Mouse (Mus musculus) testis, postnatal 10 days (tissue): ENCODE results near the gene Defb5.
"Not testable (repeated sequence)": the region's sequence is repeated elsewhere in the genome, so short reads cannot be mapped to it uniquely, and the experiment has no call there.

ENCODE experiments used
- DNase-seq: peaks from one replicate; pipeline ENCODE4 v3.0.0; 2021; ENCODE audit warnings: low spot score

The Defb5 gene

GRCm38 (mm10) chr8:19247280-19247679 is at the start of gene Defb5:
TSS of gene Defb5 (plus strand) at chr8:19247580.
- no peak for DNase-seq

DNA sequence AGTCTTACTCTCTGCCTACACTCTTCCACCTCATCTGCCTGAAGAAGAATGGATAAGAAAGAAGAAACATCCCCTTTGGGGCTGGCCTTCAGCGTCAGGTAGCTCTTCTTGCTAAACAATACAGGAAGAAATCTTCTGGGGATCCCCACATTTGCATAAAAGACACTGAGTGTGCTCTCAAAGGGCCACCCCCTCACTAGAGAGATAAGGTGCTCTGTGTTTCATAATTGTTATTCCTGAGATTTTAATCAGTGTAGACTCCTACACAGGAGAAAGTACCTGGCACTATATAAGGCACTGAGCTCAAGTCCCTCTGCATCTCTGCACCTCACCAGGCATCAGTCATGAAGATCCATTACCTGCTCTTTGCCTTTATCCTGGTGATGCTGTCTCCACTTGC is 22.2 kb upstream of the Defb5 start, which contains the start of gene Defb6:
Gene Defb6 (plus strand): TSS at position 318 of the 400 bp plus-strand sequence.
- no peak for DNase-seq

GRCm38 (mm10) chr8:19238101-19238500 is 9.3 kb upstream of the Defb5 start:
- DNase-seq = no peak

DNA sequence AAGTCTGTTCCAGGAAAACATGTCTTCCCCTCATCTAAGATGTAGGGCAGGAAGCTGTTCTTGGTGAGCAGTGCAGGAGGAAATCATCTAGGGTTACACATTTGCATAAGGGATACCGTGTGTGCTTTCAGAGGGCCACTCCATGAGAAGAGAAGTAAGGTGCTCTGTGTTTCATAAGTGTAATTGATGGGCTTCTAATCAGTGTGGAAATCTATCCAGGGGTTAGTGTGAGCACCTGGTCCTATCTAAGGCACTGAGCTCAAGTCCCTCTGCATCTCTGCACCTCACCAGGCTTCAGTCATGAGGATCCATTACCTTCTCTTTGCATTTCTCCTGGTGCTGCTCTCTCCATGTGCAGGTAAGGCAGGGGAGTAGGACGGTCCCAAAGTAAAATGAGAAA is 7.8 kb upstream of the Defb5 start, which contains the start of gene Defb46:
Gene Defb46 (plus strand): TSS at position 301 of the 400 bp plus-strand sequence.
- no peak for DNase-seq

GRCm38 (mm10) chr8:19258136-19258535 is 10.8 kb downstream of the Defb5 start:
- no peak for DNase-seq

DNA sequence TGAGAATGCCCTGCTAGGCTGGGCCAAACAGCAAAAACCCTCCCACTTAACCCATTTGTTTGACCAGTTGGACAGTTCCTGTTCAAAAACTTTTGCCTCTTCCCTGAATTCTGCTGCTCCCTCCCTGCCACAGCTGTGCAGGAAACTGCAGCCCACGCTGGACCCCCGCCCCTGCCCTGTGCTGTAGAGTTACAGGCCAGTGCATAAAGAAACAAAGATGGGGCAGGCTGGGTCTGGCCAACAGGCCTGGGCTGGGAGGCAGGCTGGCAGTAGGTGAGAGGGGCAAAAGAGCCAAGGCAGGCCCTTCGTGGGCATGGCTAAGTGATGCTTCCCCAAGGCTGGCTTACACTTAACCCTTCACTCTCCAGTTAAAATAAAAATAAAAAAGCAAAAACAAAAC is 12.3 kb downstream of the Defb5 start:
- no peak for DNase-seq

DNA sequence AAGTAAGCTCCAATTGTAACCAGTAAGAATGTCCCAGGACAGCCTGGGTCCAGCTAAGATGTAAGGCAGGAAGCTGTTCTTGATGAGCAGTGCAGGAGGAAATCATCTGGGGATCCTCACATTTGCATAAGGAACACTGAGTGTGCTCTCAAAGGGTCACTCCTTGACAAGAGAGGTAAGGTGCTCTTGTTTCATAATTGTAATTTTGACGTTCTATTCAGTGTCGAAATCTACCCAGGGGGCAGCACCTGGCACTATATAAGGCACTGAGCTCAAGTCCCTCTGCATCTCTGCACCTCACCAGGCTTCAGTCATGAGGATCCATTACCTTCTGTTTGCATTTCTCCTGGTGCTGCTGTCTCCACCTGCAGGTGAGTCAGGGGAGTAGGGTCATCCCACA is 45.7 kb downstream of the Defb5 start, which contains the start of gene Defb3:
Gene Defb3 (plus strand): TSS at position 301 of the 400 bp plus-strand sequence.
- DNase-seq = not testable (repeated sequence)

- not testable (repeated sequence) for DNase-seq
Measured at GRCm38 (mm10) chr8:19298361-19298760, 51.0 kb downstream of the Defb5 start.
